Mouse (Mus musculus) layer of hippocampus, adult 18-20 months (tissue): ENCODE results near the gene Siah2. TPM values are rescaled to one million over a fixed set of nuclear protein-coding genes. Genes with fewer than 3 reads are reported as not detected.

Experiments used
- DNase-seq, 2 experiments: peaks; one replicate each; pipeline ENCODE4 v3.0.0; 2022; ENCODE audit warnings: low spot score in 2 of 2
- long read RNA-seq: library from polyadenylated mRNA; stranded (forward); transcript quantifications from one replicate; pipeline ENCODE4 v2.0.0, GENCODE M21; 2021
- total RNA-seq, 2 experiments: library from RNA; stranded (reverse); gene quantifications; 2 replicates each; pipeline ENCODE4 v1.2.3; 2021

Gene Siah2
- total RNA-seq = 10 to 100 TPM; 17.4 to 17.5 TPM
- long read RNA-seq, transcript Siah2-201 (2 exons, 2,511 nt) = major isoform, 33 of 36 reads
- long read RNA-seq, partial matches to known transcripts = 0 of 36 reads
- long read RNA-seq, other reads (novel, unspliced or antisense) = 3 of 36 reads

DNA sequence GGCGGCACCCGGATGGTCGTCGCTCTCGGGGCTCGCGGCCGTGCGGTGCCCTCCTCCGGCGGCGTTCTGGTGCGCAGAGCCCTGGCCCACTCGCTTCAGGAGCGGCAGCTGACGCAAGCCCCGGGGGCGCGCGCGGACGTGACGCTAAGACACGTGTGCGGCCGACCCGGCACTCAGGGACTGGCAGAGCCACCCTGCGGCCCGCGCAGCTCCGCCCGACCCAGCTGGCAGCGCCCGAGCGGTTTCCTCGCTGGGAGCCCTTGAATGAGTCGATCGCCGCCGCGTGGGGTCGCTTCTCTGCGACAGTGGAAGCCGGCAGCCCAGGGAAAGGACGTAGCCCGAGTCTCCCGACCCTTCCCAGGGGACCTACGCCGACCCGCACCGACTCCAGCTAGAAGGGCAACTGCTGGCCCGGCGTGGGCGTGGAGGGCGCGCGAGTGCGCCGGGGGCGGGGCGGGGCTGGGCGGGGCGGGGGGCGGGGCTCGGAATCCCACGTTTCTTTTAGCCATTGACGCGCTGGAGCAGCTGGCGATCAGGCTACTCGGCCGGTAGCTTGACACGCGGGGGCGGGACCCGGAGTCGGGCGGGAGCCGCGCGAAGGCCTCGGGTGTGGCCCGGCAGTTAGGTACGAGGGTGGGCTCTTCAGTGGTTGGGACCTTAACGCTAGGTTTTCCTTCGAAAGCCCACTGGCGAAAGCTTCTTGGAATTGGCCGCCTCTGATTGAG, at the start of gene Siah2:
Siah2 (minus strand) TSS at position 404 of the 725 bp plus-strand sequence.
- DNase-seq = peak; percentile 92 to 96

DNA sequence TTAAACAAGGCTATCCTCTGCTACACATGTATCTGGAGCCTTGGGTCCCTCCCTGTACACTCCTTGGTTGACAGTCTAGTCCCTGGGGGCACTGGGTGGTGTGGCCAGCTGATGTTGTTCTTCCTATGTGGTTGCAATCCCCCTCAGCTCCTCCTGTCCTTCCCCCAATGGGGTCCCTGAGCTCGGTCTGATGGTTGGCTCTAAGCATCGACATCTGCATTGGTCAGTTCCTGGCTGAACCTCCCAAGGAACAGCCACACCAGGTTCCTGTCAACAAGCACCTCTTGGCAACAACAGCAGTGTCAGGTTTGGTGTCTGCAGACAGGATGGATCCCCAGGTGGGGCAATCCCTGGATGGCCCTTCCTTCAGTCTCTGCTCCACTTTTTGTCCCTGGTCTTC, 47.3 kb upstream of the Siah2 start:
- no peak for DNase-seq

DNA sequence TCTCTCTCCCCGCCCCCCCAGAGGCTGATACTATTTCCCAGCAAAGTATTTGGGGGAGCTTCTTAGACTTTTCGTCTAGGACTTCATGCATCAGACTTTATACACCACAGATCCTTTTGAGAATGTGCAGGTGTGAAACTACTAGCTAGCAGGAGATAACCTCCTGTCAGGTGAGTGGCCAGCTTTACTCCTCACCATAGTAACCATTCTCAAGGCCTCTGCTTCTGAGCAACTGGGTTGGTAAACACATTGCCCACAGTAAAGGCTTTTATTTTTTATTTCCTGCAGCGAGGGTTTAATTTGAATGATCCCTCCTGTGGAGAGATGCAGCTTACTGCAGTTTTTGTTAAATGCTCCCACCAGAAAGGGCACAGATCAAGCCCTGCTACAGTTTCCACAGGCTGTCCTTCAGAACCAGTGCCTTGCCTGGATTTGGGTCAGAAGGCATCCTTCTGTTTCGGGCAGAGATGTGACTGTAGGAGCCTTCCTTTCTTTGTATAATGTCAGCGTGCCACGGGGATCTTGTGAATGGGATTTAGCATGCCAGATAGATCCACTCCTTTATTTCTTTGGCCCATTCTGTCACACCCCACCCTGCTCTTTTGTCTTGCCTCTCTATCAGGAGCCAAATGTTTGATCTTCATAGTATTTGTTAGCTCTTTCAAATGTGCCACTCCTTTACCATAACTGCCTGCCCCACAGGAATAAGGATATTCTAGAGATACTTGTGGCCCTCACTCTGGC, 46.3 kb upstream of the Siah2 start:
- DNase-seq = no peak

DNA sequence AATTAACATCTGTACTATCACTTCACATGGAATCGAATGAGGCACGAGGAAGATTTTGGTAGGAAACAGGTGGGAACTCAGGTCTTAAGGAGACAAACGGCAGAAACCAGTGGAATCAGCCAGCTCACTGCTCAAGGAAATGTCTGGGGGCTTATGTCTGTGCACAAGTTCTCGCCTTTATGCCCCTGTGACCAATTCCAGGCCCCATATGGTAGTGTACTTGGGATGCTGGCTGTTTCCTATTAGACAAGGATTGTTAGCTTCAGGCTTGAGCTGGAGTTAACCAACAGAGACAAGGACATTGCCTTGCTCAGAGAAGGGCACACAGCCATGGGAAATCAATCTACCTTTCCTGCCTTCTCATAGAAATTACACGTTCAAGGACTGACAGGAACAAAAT, 39.3 kb upstream of the Siah2 start:
- no peak for DNase-seq

DNA sequence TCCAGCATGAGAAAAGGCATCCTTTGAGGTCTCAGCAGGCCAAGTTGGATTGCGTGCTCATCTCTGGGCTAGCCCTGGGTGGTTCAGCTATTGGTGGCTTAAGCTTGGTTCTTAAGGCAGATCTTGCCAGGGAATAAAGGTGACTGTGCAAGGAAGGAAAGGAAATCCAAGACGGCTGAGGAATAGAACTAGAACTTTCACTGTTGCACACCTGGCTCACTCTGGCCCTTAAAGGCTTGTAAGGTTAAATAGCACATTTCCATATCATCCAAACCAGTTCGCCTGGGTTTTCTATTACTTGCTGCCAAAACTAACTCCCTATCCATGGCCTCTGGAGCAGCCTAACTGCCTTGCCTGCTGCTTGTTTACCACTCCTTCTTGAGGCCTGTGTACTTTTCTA, 38.4 kb upstream of the Siah2 start:
- no peak for DNase-seq

DNA sequence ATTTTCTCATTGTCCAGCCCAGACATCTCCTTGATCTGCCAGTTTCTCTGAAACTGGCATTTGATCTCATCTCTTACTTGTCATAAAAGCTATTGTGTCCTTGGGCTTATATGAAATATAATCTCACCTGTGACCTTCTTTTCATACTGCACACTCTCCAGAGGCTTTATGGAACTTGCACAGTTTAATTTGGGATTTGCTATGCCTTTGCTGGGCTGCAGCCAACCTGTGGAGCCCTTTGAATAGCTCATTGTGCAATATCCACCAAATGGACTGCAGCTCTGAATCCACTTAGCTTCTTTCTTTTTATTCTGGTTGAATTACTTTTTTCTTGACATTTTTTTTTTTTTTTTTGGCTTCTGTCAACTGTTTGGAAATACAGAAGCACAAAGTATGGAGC, 37.3 kb upstream of the Siah2 start:
- no peak for DNase-seq

DNA sequence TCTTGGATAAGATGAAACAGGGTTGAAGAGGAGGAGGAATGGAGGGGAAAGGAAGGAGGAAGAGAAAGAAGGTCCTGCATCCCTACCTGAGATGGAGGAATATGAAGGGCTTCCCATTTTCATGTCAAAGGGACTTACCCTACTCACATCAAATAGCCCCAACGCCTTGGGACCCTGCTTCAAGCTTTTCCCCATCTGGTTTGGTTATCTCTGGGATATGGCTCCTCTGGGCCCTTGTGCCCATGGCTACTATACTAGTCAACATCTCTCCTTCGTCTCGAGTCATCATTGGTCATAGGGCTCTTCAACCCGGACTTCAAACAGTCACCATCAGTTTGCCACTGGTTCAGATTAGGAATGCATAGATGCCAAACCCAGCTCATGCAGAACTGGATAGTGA, 35.4 kb upstream of the Siah2 start:
- DNase-seq = no peak

DNA sequence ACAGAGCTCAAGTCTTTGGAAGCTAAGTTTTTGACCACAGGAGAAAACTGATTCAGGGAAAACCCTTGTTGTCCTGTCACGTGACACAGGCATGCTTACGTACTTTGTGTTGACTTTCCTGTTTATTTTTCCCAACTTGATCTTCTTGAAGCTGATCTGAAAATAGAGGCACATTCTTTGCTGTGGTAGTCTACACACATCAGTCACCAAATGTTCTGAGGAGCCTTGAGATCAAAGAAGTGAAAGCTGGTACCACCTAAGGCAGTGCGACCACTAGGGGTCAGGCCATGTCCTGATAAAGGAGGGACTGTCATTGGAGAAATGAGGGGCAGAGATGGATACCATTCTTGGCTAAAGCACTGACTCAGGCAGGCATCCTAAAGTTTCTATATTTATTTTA, 34.8 kb upstream of the Siah2 start:
- DNase-seq = peak; percentile 2 to 36

DNA sequence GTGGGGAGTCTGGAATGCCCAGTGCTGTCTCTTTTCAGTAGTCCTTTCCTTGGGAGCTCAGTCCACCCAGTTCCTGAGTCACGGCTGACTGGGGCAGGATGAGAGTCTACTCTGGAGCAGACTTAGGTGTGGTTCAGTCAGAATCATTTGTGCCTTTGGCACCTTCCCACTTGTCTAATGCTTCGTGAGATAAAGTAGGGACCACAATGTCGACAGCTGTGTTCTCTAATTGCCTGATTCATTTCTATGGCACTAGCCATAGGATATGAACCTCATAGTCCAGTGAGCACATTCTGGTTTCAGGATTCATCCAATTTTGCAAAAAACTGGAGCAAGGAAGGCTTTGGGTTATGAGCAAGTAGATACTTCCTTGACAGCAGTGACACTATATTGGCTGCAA, 34.2 kb upstream of the Siah2 start:
- DNase-seq = no peak

DNA sequence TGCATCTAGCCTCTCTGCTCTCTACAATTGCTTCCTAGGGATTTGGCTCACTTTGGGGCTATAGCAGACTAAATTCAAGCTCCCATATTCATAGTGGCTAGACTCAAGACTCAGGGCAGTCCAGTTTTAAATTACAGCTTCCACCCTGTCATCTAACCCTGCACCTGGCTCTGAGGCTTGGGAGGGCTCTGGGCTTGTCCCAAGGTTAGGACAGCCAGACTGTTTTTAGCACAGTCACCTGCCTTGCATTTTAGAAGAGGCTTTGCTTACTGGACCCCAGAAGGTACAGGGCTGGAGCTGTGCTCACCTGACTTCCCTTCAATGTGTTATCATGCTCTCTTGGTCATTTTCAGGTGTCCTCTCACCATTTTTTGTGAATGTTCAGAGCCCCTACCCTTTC, 32.6 kb upstream of the Siah2 start:
- no peak for DNase-seq

DNA sequence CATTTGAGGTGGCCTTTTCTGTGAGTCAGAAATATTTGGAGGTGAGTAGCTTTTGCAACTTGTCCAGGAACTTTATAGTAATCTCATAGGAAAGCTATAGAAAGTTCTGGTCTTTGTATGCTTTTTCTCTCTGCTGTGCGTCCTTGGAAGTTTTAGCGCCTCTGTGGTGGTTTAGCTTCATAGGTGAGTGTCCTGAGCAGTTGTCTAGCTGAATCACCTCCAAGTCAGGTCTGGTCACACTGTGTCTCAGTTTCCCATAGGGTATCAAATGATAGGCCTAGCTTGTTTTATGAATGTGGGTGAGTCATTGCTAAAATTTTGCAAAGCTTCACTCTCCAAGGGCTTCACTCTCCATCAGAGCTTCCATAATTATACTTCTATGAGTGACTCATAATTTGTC, 31.5 kb upstream of the Siah2 start:
- no peak for DNase-seq

DNA sequence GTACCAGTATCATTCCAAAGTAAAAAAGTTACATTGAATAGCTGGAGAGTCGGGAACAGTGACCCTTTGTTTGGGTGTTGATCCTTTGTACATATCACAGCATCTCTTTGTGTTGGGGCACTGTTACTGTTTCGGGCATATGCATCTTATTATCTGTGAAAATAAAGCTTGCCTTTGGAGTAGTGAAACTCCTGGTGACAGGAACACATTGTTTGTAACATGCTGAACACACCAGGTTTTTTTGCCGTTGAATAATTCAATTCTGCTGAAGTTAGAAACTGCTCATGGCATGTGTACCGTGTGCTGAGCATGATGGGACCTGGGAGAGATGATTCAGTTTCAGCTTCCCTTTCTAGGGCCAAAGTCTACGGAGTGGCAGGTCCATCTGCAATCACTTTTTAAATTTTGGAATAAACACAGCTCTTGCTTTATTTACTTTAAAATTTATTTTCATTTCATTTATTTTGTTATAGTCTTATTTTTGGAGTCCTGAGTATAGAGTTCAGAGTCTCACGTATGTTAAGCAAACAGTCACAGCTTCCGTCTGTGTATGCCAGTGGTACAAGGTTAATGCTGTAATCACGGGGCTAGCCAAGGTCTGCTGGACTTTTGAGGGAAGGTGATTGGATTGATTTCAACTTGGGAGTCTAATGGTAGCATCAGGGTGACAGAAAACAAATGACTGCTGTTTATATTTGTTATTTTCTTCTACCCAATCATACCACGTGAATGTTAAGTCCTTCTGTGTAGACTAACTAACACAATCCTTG, 27.4 kb upstream of the Siah2 start:
- peak in 1 of 2 experiments; percentile 29 for DNase-seq

DNA sequence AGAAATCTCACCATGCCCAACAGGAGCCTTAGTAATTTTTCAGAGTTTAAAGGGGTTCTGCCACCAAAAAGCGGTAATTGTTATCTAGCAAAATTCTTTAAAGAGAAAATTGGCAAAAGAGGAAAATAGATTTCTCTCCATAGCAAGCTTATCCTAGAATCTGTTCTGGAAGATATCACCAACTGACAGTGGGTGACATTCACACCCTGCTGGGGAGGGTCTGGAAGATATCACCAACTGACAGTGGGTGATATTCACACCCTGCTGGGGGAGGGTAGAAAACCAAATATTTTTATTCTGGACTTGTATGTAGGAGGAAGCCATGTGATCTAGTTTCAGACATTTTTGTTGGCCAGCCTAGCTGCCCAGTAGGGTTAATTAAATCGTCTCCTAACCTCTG, 24.5 kb upstream of the Siah2 start:
- no peak for DNase-seq

DNA sequence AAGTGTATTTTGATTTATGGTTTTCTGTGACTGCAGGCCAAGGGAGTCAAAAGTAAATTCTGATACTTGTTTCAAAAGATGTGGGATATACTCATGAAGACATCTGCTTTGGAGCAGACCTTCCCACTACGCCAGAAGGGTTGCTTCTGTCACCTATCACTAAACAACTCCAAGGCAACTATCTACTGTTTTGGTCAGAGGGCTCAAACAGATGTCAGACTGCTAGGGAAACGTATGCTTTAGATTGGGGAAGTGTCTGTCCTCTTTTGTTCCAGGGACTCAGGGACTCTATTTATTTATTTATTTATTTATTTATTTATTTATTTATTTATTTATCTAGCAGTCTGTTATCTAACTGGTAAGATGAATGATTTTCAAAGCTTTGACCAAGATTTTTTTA, 22.6 kb upstream of the Siah2 start:
- no peak for DNase-seq

DNA sequence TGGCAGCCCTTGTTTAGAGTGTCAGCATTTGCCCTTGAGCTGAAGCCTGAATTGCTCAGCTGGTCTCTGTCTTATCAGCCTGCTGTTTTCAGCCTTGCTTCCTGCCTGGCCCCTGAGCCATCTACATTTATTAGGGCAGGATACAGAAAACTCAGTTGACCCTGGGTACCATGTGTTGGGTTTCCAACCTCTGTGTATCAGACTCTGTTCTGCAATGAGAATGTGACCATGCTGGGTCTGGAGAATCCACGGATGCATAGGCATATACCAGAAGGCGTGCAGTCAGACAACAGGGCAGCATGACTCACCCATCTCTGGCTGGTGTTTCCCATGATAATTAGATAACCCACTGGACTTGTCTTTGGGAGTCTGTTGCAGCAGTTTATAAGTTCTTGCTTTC, 21.8 kb upstream of the Siah2 start:
- no peak for DNase-seq

DNA sequence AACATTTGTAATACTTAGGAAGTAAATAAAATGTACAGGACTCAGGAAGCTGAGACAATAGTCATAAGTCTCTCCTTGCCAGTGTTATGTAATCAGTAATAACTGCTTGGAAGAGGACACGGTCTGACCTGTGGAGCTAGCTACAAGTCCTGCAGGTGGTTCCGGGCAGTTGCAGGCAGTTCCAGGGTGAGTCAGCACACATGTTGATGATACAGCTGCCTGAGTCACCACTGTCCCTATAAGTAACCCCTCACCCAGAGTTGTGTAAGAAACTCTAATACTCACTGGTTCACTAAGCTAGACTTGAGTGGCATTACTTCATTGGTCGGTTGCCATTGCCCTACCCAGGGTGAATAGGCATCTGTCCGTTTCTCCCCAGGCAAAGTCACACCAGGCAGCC, 21.0 kb upstream of the Siah2 start:
- DNase-seq = no peak

DNA sequence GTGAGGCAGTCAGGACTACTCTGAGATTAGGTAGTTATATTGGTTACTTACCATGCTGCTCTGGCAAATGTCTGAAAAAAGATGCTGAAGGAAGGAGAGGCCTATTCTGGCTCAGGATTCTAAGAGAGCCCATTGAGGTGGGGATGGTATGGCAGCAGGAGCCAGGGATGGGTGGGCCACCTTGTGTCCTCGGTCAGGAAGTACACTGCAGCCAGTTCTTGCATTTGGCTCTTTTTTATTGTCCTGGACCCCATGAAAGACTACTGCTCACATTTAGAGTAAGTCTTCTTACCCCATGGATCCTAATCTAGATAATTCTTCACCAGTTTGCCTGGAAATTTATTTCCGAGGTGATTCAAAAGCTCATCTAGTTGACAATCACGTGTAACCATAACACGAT, 12.3 kb upstream of the Siah2 start:
- DNase-seq = no peak

DNA sequence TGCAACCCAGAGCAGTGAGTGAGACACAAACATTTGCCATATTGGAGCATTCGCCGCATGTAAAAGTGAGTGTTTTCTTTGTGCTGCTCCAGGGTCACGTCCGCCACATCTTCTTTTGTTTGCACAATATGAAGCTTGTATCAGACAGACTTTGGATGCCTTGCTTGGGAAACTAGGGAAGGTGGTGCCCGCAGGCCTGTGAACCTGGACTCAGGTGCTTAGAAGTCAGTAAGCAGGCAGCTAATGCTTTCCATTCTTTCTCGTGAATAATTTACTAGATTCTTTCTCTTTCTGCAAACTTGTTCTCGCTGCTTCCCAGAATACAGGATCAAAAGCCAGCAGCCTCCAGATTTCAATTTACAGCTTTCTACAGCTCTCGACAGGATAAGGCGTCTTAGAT, 11.5 kb upstream of the Siah2 start:
- no peak for DNase-seq

DNA sequence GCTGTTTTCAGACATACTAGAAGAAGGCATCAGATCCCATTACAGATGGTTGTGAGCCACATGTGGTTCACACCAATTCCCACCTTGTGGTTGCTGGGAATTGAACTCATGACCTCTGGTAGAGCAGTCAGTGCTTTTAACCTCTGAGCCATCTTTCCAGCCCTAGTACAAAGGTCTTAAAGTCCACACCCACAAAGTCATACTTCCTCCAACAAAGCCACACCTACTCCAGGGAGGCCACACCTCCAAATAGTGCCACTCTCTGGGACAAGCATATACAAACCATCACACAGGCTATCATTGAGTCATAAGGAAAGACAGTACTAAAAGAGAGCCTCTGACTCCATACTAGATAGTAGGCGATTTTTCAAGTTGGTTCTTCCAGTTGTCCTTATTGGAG, 10.1 kb upstream of the Siah2 start:
- no peak for DNase-seq

DNA sequence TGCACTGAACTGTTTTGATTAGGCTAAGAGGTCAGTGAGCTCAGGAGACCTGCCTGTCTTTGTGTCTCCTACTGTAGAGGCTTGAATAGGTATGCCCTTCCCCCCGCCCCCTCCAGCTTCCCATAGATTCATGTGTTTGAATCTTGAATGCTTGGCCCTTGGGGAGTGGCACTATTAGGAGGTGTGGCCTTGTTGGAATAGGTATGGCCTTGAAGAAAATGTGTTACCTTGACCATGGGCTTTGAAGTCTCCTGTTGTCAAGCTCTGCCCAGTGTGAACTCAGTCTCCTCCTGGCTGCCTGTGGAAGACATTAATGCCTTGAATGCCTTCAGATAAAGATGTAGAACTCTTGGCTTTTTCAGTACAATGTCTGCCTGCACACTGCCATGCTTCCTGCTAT, 9.2 kb upstream of the Siah2 start:
- DNase-seq = no peak

DNA sequence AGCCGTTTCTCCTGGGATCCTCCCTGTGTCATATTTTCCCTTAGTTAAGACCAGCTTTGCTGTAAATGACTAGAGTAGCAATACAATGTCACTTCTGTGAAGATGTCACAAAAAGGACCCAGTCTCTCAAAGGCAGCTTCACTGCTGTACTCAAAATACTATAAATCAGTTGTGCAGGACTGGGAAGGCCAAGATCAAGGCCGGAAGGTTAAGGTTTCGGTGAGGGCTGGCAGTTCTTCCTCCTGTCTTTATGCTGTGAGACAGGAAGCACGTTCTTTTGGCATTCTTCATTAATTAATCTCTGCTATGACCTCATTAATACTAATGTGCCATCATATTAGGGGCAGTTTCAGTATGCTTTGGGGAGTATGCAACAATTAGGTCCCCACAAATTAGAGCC, 5.7 kb upstream of the Siah2 start:
- no peak for DNase-seq

DNA sequence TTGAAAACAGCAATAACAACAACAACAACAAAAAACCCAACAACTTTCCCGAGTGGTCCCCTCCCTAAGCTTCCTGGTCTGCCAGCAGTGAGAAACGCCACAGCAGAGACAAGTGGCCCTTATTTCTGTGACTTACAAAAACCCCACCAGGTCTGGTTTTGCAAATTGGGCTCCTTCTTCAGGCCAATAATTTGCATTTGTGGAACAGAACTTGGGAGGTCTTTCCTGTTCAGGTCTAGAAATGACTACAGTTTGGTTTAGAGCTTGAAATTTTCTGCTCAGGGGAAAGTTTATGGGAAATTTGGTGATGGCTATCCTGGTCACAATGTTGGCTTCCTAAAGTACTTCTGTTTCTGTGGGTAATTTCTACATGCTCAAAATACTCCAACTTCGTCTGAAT, 4.6 kb upstream of the Siah2 start:
- DNase-seq = no peak
